Mouse (Mus musculus) adrenal gland, adult 18-20 months (tissue): Measurements from ENCODE around the gene Dlg4. TPM values are rescaled to one million over a fixed set of nuclear protein-coding genes. Genes with fewer than 3 reads are reported as not detected.

Experiments used
- DNase-seq, 2 experiments: peaks; one replicate each; pipeline ENCODE4 v3.0.0; 2021 to 2022; ENCODE audit warnings: low spot score in 2 of 2
- total RNA-seq, 2 experiments: library from RNA; stranded (reverse); gene quantifications; 1 replicate in 1 of 2; 2 replicates in 1 of 2; pipeline ENCODE4 v1.2.3; 2021

Gene Dlg4
- total RNA-seq, 2 experiments from 2014 or later: 24.6 to 33.0 TPM

- DNase-seq: no peak
Measured at GRCm38 (mm10) chr11:70019495-70020021, 2.8 kb downstream of the Dlg4 start.

- no peak for DNase-seq
Measured at GRCm38 (mm10) chr11:70020022-70020631, 3.4 kb downstream of the Dlg4 start.

DNA sequence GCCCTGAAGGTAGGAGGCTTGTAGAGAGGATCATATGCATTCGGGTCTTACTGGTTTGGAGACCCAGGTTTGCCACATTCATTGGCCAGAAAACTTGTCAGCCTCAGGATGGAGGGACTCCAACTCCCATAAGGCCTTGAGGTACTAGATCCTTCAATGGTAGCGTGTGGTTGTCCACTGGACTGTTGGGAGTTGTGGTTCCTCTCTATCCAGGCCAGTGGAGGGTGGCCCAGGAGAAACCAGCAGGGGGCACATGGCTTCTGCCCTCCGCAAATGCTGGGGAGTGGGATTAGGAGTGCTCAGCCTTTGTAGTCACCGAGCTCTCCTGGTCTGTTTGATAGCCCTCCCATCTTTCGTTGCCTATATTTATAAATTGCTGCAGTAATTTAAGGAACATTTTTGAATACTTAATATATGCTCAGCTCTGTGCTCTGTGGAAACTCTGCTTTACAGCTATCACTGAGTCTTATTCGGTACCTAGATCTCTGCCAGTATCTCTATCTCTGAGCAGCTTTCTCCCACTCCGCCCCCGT lies 4.1 kb downstream of the Dlg4 start:
- peak; percentile 52 to 58 for DNase-seq

GRCm38 (mm10) chr11:70021264-70022132 lies 4.8 kb downstream of the Dlg4 start:
- DNase-seq: peak; percentile 94

- DNase-seq: no peak
Measured at GRCm38 (mm10) chr11:70023481-70024150, 6.9 kb downstream of the Dlg4 start.

DNA sequence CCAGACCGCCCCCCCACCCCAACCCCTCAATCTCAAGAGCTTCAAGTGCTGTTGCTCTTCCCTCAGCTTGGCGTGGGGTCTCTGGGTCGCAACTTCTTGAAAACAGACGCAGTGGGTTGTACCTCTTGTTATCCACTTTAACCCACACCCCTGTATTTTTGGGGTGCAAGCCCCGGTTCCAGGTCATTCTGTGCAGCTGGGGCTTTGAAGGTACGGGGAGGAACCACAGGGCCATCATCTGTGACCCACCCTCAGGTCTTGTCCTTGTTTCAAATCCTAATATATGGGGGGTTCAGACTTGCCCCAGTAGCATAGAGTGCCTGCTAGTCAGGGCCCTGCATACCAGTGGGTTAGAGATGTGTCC lies 7.4 kb downstream of the Dlg4 start:
- DNase-seq: no peak

GRCm38 (mm10) chr11:70026689-70027088 lies 9.9 kb downstream of the Dlg4 start:
- no peak for DNase-seq

GRCm38 (mm10) chr11:70027397-70027796 lies 10.7 kb downstream of the Dlg4 start:
- no peak for DNase-seq

DNA sequence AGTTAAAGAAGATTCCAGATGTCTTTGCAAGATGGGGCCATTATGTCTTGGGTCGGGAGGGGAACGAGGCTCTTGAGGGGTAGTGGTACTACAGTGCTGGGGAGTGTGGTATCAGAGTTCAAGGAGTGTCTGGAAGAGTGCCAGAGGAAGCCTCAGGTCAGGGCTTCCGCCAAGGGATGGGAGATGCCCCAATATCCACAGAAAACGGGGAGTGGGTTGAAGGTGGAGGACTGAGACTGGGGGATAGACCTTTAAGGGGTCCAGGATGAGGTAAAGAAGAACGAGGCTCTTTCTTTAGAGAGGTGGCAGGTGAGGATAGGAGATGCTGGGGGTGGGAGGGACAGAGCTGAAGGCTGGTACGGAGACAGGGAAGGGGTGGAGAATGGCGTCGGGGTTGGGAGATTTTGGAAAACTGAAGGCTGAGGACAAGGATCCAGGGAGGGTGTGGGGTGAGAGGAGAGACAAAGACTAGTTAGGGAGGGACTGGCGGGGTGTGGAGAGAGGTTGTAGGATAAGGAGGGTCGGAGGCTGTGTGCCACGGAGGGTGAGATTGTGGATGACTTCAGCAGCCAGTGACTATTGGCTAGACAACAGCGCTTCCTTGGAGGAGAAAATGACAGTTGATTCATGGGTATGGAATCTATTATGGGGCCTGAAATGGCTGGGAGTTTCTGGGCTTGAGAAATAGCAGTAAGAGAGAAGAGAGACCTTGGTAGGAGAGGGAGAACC lies 11.8 kb downstream of the Dlg4 start:
- DNase-seq: no peak

DNA sequence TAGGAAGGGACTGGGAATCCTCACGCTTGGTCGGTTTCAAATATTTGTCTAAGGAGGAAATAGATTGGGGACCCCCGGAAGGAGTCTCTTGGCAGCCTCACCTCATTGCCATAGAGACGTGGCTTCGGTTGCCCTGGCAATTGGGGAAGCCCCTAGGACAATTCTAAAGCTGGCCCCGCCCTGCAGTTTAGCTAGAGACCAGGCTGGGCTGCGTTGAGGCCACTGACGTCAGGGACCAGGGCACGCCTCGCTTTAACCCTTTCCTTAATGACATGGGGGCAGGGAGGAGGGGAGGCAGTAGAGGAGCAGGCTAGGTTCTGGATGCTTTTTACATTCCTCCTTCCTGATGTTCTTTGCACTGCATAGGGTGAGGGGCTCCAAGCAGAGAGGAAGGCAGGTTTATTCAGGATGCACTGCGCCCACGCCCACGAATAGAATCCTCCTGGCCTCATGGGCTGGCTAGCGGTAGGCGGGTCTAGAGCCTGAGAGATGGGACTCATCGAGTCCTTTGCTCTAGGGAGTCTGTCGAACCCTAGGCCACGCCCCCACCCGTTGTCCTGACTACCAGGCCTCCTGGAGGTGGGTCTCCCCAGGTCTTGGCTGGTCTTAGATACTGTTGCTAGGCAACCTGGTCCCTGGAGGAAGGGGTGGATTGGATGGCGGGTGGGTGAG lies 12.5 kb downstream of the Dlg4 start:
- no peak for DNase-seq

- DNase-seq: no peak
Measured at GRCm38 (mm10) chr11:70029829-70030550, 13.2 kb downstream of the Dlg4 start.

DNA sequence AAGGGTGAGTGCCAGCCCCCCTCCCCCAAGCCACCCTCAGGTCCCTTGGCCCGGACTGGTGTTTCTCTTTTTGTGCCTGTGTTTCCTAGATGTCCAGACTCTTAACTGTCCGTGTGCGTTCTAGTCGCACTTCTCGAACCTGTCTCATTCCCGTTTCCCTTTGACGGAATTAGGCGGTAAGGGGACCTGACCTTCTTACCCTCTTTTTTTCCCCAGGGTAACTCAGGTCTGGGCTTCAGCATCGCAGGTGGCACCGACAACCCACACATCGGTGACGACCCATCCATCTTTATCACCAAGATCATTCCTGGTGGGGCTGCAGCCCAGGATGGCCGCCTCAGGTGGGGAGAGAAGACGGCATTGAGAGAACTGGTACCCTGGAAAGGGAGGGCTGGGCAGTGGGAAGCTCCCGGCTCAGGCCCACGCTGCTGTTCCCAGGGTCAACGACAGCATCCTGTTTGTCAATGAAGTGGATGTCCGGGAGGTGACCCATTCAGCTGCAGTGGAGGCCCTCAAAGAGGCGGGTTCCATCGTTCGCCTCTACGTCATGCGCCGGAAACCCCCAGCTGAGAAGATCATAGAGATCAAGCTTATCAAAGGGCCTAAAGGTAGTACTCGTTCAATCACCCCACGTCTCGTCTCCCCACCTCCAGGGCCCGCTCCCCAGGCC lies 14.0 kb downstream of the Dlg4 start:
- DNase-seq: no peak

DNA sequence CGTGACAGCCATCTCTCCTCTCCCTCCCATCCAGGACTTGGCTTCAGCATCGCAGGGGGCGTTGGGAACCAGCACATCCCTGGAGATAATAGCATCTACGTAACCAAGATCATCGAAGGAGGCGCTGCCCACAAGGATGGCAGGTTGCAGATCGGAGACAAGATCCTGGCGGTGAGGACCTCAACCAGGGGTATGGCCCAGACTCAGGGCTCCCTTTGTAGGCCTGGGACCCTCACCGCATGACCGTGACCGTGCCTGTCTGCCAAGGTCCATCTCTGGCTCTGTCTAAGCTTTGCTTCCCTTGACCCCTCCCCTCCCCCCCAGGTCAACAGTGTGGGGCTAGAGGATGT lies 14.6 kb downstream of the Dlg4 start:
- no peak for DNase-seq

DNA sequence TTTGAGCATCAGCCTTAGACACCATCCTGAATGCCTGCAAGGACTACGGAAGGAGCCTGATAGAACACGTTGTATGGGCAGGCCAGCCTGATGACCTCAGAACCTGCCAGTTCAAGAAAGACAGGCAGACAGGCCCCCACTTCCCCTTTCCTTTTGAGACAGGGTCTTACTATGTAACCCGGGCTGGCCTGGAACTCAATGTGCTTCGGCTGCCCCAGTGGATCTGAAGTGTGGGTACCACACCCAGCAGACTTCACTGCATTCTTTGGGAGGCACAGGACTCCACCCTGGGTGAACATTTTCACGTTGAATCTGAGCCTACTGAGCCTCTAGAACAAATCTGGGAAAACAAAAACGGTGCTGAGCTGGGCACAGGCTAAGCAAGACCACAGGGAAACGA lies 21.4 kb downstream of the Dlg4 start:
- no peak for DNase-seq

- DNase-seq: no peak
Measured at GRCm38 (mm10) chr11:70039631-70040030, 22.9 kb downstream of the Dlg4 start.

DNA sequence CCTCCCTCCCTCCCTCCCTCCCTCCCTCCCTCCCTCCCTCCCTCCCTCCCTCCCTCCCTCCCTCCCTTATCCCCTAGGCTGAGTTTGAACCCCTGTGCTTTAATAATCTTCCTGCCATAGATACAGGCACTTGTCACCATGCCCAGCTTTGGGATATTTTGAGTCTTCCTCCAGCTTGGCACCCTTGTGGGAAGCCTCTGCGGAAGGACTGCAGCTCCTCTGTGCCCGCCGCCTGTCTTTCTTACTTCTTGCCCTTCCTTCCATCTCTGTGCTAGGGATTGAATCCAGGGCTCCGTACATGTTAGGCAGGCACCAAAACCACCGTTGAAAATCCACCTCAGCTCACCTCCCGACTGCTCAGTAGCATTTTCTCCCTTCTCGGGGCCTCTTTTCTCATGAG lies 23.4 kb downstream of the Dlg4 start:
- no peak for DNase-seq

DNA sequence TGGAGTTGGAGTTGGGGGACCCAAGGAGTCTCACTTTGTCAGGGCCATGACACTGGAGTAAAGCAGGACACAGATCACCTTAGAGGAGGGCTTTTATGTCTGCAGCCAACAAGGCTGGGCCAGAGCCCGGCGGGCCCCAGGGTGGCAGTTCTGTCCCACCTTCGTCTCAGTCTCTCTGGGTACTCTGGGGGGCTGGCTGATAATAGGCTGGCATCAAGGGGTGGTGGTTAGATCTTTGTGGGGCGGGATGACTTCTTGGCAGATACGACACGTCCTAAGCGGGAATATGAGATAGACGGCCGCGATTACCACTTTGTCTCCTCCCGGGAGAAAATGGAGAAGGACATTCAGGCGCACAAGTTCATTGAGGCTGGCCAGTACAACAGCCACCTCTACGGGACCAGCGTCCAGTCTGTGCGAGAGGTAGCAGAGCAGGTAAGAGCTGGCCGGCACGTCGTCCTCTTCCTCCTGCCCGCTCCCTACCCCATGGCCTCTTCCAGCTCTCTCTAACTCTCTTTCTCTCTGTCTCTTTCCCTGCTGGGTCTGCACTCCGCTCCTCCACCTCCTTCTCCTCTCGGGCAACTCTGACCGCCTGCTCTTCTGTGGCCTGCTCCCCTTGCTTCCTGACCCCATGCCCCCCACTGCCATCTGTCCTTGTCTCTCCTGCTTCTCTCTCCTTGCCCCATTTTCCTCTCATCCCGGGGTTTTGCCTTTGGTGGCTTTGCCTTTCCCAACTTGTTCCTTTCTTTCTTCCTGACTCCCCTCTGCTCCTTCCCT lies 25.8 kb downstream of the Dlg4 start:
- DNase-seq: no peak

DNA sequence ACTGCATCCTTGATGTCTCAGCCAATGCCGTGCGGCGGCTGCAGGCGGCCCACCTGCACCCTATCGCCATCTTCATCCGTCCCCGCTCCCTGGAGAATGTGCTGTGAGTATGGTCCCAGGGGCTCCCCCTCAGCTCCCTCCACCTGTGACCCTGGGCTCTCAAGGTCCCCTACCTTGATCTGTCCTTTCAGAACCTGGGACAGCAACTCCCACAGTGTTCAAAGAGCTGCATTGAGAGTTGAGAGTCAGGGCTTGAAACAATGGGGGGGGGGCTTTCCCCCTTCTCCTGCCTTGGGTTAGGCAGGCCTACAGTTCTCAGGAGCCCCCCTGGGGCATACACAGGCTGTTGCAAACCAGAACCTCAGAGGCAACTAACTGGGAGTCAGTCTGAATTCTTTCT lies 26.9 kb downstream of the Dlg4 start:
- no peak for DNase-seq

DNA sequence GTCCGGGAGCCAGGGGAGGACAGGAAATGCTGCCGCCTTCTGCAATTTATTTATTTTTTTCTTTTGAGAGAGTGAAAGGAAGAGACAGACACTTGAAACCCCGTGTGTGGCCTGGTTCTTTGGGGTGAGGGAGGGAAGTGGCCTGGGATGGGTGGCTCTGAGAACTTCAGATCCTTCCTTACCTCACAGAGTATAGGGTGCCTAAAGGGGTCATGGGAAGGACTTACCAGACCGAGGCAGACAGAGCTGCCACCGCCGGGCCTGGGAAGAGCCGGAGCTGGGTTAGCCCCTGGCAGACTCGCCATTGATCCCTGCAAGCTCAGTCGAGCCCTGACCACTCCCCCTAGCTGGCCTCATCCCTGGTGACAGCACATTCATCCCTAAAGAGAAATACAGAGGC lies 28.7 kb downstream of the Dlg4 start:
- DNase-seq: no peak
